Mouse (Mus musculus) spleen, adult 18-20 months (tissue): ENCODE measurements around the gene Gpat3.

Experiments
- DNase-seq, 2 experiments: peaks; one replicate each; pipeline ENCODE4 v3.0.0; 2022; ENCODE audit warnings: mixed read lengths in 2 of 2

Gpat3 gene

DNA sequence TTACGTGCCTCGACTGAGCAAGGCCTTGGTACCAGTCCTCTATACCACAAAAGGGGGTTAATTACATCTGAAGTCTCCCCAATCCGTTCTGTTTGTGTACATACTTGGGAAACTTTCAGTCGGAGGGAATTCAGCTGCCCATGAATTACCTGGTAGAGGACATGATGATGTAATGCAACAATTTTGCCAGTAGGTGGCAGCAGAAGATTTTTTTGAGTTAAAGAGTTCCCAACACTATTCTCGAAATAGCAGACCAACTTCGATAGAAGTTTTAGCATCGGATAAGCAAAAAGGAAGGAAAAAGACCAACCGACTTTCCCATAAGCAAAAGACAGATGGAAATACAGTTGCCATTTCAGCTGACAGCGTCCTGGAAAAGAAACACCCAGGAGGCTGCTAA is 73.6 kb downstream of the Gpat3 start:
- DNase-seq: peak in 1 of 2 experiments; percentile 40

DNA sequence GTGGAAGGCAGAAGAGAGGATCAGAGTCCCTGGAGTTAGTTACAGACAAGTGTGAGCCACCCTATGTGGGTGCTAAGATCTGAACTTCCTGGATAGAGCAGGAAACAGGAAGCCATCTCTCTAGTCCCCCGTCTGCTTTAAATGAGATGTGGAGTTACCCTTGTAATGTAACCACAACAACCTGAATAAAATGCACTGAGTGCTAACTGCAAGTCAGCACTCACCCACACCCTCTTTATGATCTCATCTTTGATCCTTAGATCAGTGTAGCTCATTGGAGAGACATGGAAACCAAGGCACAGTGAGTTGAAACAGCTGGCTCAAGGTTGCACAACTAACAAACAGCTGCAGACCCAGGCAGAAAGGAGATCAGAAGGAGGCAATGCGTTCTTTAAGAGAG is 84.2 kb downstream of the Gpat3 start:
- DNase-seq: no peak

DNA sequence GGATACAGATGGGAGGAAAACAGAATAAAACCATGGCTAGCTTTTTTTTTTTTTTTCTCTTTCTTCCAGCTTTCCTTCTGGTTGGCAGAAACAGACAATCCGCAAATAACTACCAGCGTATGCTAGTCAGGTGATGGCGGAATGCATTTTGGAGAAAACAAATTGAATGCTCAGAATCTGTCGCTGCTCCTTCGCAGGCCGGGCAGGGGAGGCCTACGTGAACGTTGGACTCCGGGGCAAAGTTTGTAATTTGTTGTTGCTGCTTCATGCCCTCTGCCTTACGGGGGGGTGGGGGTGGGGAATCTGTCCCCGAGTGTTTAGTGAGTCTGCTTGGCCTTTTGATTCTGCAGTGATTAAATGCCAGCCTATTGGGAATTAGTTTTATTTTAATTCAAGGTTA is 98.2 kb downstream of the Gpat3 start:
- DNase-seq: no peak

DNA sequence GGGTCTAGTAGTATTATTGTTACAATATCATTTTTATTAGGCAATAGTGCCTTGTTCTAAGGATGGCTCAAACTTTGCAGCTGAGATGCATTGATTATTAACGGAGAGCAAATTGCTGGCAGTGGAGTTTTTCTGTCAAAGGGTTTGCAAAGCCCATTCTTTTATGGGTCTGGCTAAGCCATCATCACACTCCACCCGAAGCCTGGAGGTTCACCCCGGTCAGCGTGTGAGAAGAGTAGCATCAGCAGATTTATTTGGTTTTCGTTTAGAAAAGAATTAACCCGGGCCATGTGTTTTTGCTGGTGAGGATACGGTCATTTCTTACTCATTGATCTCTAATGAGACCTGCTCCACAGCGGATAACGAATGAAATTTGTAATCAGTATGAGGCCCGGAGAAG is 99.8 kb downstream of the Gpat3 start:
- DNase-seq: no peak
